Mouse (Mus musculus) stomach, embryonic 16.5 days (tissue): ENCODE data around the gene Slc17a5. TPM values are rescaled to one million over a fixed set of nuclear protein-coding genes. Genes with fewer than 3 reads are reported as not detected.

Experiments
- ATAC-seq: fragments of 200-750 bp; cut with Nextera tagmentation; 2 replicates; pipeline ENCODE4 v1.8.0; 2017; ENCODE audit warnings: moderate number of reproducible peaks, moderate TSS enrichment; ENCODE audit not compliant: insufficient read depth, low FRiP score
- H3K27ac ChIP-seq: fragments of 300-500 bp; sonication (generic); 2 replicates; pipeline ENCODE4 v1.5.1; 2014; ENCODE audit warnings: low read length
- H3K27me3 ChIP-seq: fragments of 300-500 bp; sonication (generic); 2 replicates; pipeline ENCODE4 v1.6.1; 2014; ENCODE audit warnings: low read length, control low read depth, mixed read lengths; ENCODE audit not compliant: control insufficient read depth, insufficient read depth
- H3K36me3 ChIP-seq: fragments of 300-500 bp; sonication (generic); 2 replicates; pipeline ENCODE4 v1.6.1; 2014; ENCODE audit warnings: low read length; ENCODE audit not compliant: control insufficient read depth, insufficient read depth
- H3K4me1 ChIP-seq: fragments of 300-500 bp; sonication (generic); 2 replicates; pipeline ENCODE4 v1.6.1; 2014; ENCODE audit warnings: low read length, control low read depth, mixed read lengths; ENCODE audit not compliant: control insufficient read depth, insufficient read depth
- H3K4me2 ChIP-seq: fragments of 300-500 bp; sonication (generic); 2 replicates; pipeline ENCODE4 v1.6.1; 2014; ENCODE audit warnings: low read depth, low read length, mixed read lengths
- H3K4me3 ChIP-seq: fragments of 300-500 bp; sonication (generic); replicated peaks from 2 replicates; pipeline ENCODE4 v1.5.1; 2014; ENCODE audit warnings: mild to moderate bottlenecking, low read length
- H3K9ac ChIP-seq: fragments of 300-500 bp; sonication (generic); 2 replicates; pipeline ENCODE4 v1.6.1; 2014; ENCODE audit warnings: low read length
- H3K9me3 ChIP-seq: fragments of 300-500 bp; sonication (generic); replicated peaks from 2 replicates; pipeline ENCODE4 v1.6.1; 2016; ENCODE audit warnings: low read length, control low read depth; ENCODE audit not compliant: control insufficient read depth
- WGBS: fragments of 180-500 bp; shearing (Covaris S2); extraction: QIAGEN DNeasy Blood & Tissue Kit; methylation state at CpG from one replicate; pipeline ENCODE4 v1.1.7; 2014; 5-methylcytosine and 5-hydroxymethylcytosine counted together
- polyA plus RNA-seq: library from polyadenylated mRNA; unstranded; fragments of >200 nt; fragmentation: Nextera tagmentation; extraction: Ambion mirVana; gene quantifications from 2 replicates; pipeline ENCODE4 v1.2.1, GENCODE M21; 2015

Slc17a5 gene
- polyA plus RNA-seq, 1 experiment from 2014 or later, result 21.4 TPM

- no peak overlapping the region for H3K27ac ChIP-seq
- no peaks in the 10 kb centered on the region for H3K9me3 ChIP-seq
- no peaks in the 10 kb centered on the region for H3K4me1 ChIP-seq
- no peak for ATAC-seq
- 86% methylated on average over 7 of the region's 7 CpGs for WGBS
- H3K9ac ChIP-seq, result no peak overlapping the region
- no peaks in the 10 kb centered on the region for H3K27me3 ChIP-seq
- peaks cover 6% of the 10 kb centered on the region; the same call in 1 of the 2 replicates for H3K36me3 ChIP-seq
- no peak overlapping the region for H3K4me2 ChIP-seq
- no peak overlapping the region for H3K4me3 ChIP-seq
These were observed 9.0 kb downstream of the Slc17a5 start for GRCm38 (mm10) chr9:78578824-78579223.

GRCm38 (mm10) chr9:78576466-78576865 lies 11.4 kb downstream of the Slc17a5 start:
- Histone ChIP-seq H3K27me3 (no peaks in the 10 kb centered on the region), H3K27ac (no peak overlapping the region), H3K4me1 (no peaks in the 10 kb centered on the region), H3K4me3 (no peak overlapping the region), H3K9me3 (no peaks in the 10 kb centered on the region), H3K36me3 (peaks cover 6% of the 10 kb centered on the region; the same call in 1 of the 2 replicates), H3K4me2 (no peak overlapping the region), H3K9ac (no peak overlapping the region)
- 92% methylated on average over 5 of the region's 5 CpGs for WGBS
- ATAC-seq, result no peak

GRCm38 (mm10) chr9:78569934-78570333 lies 17.9 kb downstream of the Slc17a5 start:
- no peaks in the 10 kb centered on the region for H3K27me3 ChIP-seq
- H3K9ac ChIP-seq, result no peak overlapping the region
- H3K9me3 ChIP-seq, result no peaks in the 10 kb centered on the region
- ATAC-seq, result no peak
- no peak overlapping the region for H3K4me3 ChIP-seq
- H3K4me1 ChIP-seq, result no peaks in the 10 kb centered on the region
- H3K27ac ChIP-seq, result no peak overlapping the region
- H3K4me2 ChIP-seq, result no peak overlapping the region
- 95% methylated on average over 9 of the region's 9 CpGs for WGBS
- 0 out of 2 replicates have a peak, but pooled peaks cover 9% of the 10 kb centered on the region for H3K36me3 ChIP-seq

DNA sequence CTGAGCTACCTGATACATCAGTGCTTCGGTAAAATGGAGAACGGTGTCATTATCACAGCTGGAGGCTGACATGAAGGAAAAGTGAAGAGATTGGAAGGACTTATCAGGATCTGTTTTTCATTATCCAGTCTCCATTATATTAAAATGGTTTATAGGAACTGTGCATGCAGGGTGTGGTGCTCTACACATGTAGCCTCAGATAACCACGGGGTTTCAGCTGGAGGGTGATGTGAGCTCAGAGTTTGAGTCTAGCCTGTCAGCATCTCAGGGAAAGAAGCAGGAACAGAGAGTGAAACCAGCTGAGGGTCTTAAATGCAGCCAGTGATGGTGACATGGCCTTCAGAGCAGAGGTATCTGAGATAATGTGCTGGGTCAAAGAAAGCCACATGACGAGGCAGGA lies 28.4 kb downstream of the Slc17a5 start:
- H3K4me3 ChIP-seq, result no peak overlapping the region
- ATAC-seq, result no peak
- no peaks in the 10 kb centered on the region for H3K27me3 ChIP-seq
- H3K4me1 ChIP-seq, result no peaks in the 10 kb centered on the region
- H3K9ac ChIP-seq, result no peak overlapping the region
- no peak overlapping the region for H3K27ac ChIP-seq
- H3K4me2 ChIP-seq, result no peak overlapping the region
- no peaks in the 10 kb centered on the region for H3K36me3 ChIP-seq
- H3K9me3 ChIP-seq, result no peaks in the 10 kb centered on the region
- whole genome bisulfite sequencing, result 84% methylated on average over 4 of the region's 4 CpGs

GRCm38 (mm10) chr9:78558586-78559214 lies 29.1 kb downstream of the Slc17a5 start:
- WGBS, result 72% methylated on average over 8 of the region's 8 CpGs
- Histone ChIP-seq H3K9ac (no peak overlapping the region), H3K4me2 (no peak overlapping the region), H3K4me3 (no peak overlapping the region), H3K27me3 (no peaks in the 10 kb centered on the region), H3K9me3 (no peaks in the 10 kb centered on the region), H3K27ac (no peak overlapping the region), H3K4me1 (no peaks in the 10 kb centered on the region), H3K36me3 (no peaks in the 10 kb centered on the region)
- peak; percentile 56; the same call in 1 of the 2 replicates for ATAC-seq

DNA sequence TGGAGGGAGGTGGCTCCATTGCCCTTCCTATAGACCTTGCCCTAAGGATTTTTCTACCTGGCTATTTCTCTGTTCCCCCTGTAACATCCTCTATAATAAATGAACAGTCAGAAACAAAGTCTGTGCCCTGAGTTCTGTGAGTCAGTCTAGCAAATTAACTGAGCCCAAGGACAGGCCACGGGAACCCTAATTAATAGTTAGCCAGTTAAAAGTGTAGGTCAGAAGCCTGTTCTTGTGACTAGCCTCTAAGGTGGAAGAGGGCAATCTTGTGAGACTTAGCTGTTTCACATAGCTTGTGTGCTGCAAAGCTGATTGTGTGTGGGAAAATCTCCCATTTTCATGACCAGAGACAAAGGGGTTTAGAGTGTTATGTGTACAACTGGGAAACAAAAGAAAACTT lies 30.8 kb downstream of the Slc17a5 start:
- H3K4me1 ChIP-seq, result no peaks in the 10 kb centered on the region
- WGBS, result 88% methylated on average over 1 of the region's 1 CpGs
- ATAC-seq, result no peak
- H3K4me3 ChIP-seq, result no peak overlapping the region
- no peak overlapping the region for H3K4me2 ChIP-seq
- no peak overlapping the region for H3K27ac ChIP-seq
- no peaks in the 10 kb centered on the region for H3K27me3 ChIP-seq
- H3K9me3 ChIP-seq, result no peaks in the 10 kb centered on the region
- H3K9ac ChIP-seq, result no peak overlapping the region
- no peaks in the 10 kb centered on the region for H3K36me3 ChIP-seq

DNA sequence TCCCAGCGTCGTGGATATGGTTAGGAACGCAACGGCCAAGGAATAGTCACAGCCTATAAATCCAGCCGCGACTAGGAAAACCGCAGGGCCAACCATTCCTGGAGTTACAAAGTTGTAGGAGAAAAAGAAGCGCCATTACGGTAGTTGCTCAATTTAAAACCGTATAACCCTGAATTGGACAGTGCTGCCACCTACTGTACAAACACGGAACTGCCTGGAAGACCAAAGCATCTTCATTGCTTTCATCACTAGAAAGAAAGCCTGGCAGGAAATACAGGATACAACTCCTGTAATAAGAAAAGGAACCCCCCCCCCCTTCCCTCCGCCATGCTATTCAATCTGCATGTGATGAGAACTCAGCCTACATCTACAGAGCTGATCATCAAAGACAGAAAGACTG lies 34.9 kb downstream of the Slc17a5 start:
- WGBS, result 49% methylated on average over 12 of the region's 12 CpGs
- no peak for ATAC-seq
- H3K4me3 ChIP-seq, result no peak overlapping the region

GRCm38 (mm10) chr9:78551761-78552160 lies 36.1 kb downstream of the Slc17a5 start:
- no peak overlapping the region for H3K4me3 ChIP-seq
- no peaks in the 10 kb centered on the region for H3K9me3 ChIP-seq
- 20% methylated on average over 4 of the region's 4 CpGs for WGBS
- H3K9ac ChIP-seq, result no peak overlapping the region
- H3K4me2 ChIP-seq, result no peak overlapping the region
- no peak overlapping the region for H3K27ac ChIP-seq
- no peaks in the 10 kb centered on the region for H3K36me3 ChIP-seq
- ATAC-seq, result no peak
- no peaks in the 10 kb centered on the region for H3K4me1 ChIP-seq
- H3K27me3 ChIP-seq, result no peaks in the 10 kb centered on the region

More for the DNA sequence above, 34.9 kb downstream of the Slc17a5 start:
- Histone ChIP-seq H3K27me3 (no peaks in the 10 kb centered on the region), H3K4me1 (no peaks in the 10 kb centered on the region), H3K36me3 (no peaks in the 10 kb centered on the region), H3K9me3 (no peaks in the 10 kb centered on the region), H3K9ac (no peak overlapping the region), H3K27ac (no peak overlapping the region), H3K4me2 (no peak overlapping the region)

GRCm38 (mm10) chr9:78547742-78548141 lies 40.1 kb downstream of the Slc17a5 start:
- Histone ChIP-seq H3K9ac (no peak overlapping the region), H3K36me3 (no peaks in the 10 kb centered on the region), H3K4me3 (no peak overlapping the region), H3K4me2 (no peak overlapping the region), H3K9me3 (no peaks in the 10 kb centered on the region), H3K4me1 (no peaks in the 10 kb centered on the region), H3K27ac (no peak overlapping the region), H3K27me3 (no peaks in the 10 kb centered on the region)
- ATAC-seq, result no peak
- 86% methylated on average over 12 of the region's 12 CpGs for WGBS
